Mouse (Mus musculus) E14TG2a.4 (cell line): Measurements from ENCODE around the gene Dtx4.

Experiments used
- CTCF ChIP-seq: conservative IDR thresholded peaks from 2 replicates; pipeline ENCODE4 v1.5.1; 2014; ENCODE audit warnings: low read length
- NANOG ChIP-seq: IDR thresholded peaks from 2 replicates; pipeline ENCODE4 v1.6.1; 2014; ENCODE audit warnings: borderline replicate concordance, low read length, mixed read lengths

DNA sequence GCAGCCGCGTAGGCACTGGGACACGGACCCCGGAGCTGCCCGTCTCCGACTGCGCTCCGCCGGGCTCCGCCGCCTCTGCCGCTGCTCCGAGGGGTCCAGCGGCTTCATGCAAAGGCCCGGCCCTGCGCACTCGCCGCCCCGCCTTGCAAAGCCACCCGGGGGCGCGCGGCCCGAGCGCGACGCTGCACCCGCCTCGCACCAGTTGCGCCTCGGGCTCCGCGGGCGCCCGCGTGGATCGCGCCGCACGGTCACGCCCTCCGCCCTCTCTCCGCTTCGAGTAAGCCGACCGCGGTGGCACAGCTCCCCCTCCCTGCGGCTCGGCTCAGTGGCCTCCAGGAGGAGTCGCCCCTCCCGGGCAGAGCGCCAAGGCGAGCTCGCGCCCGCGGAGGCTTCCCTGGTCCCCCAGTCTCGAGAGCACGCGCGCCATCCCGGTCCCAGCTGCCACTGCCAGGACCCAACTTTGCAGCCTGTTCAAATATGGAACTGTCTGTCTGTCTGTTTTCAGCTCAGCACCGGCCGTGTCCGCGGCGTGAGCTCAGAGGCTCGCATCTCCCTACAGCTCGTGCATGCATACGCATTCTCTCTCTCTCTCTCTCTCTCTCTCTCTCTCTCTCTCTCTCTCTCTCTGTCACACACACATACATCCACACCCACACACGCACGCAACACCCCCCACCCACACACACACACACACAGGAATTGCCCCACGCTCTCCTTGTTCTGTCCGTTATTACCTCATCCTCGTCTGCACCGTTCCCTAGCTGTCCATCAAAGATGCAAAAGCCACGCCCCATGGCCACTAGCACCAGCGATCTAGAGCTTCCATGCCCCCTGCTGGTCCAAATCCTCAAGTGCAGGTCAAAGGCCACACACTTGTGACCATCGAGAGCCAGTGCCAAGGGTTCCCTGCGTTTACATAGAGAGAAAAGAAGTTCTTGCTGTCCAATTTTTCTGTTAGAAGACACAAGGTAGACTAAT lies at the start of gene Dtx4:
- peak; percentile 68 for TF ChIP-seq CTCF
- no peak for TF ChIP-seq NANOG
